Mouse (Mus musculus) forebrain, embryonic 11.5 days (tissue): ENCODE measurements around the gene Mgea5. TPM values are rescaled to one million over a fixed set of nuclear protein-coding genes. Genes with fewer than 3 reads are reported as not detected.

Source experiments
- ATAC-seq: fragments of 200-750 bp; cut with Nextera tagmentation; replicated peaks from 2 replicates; pipeline ENCODE4 v1.8.0; 2017; ENCODE audit warnings: moderate TSS enrichment; ENCODE audit not compliant: low FRiP score
- DNase-seq: peaks from one replicate; pipeline ENCODE4 v3.0.0-alpha.2; 2017; ENCODE audit warnings: low spot score
- H3K27ac ChIP-seq: fragments of 300-500 bp; sonication (generic); 2 replicates; pipeline ENCODE4 v1.5.1; 2014; ENCODE audit warnings: low read depth, low read length
- H3K27me3 ChIP-seq: fragments of 300-500 bp; sonication (generic); 2 replicates; pipeline ENCODE4 v1.6.1; 2014; ENCODE audit warnings: mild to moderate bottlenecking, low read length, mixed read lengths; ENCODE audit not compliant: control insufficient read depth, insufficient read depth
- H3K36me3 ChIP-seq: fragments of 300-500 bp; sonication (generic); 2 replicates; pipeline ENCODE4 v1.6.1; 2014; ENCODE audit warnings: mild to moderate bottlenecking, low read length, moderate library complexity, mixed read lengths; ENCODE audit not compliant: control insufficient read depth, insufficient read depth
- H3K4me1 ChIP-seq: fragments of 300-500 bp; sonication (generic); replicated peaks from 2 replicates; pipeline ENCODE4 v1.6.1; 2014; ENCODE audit warnings: low read length, mixed read lengths; ENCODE audit not compliant: control insufficient read depth, insufficient read depth
- H3K4me2 ChIP-seq: fragments of 300-500 bp; sonication (generic); 2 replicates; pipeline ENCODE4 v1.6.1; 2014; ENCODE audit warnings: low read depth, mild to moderate bottlenecking, low read length, moderate library complexity, mixed read lengths; ENCODE audit not compliant: severe bottlenecking
- H3K4me3 ChIP-seq: fragments of 300-500 bp; sonication (generic); 2 replicates; pipeline ENCODE4 v1.5.1; 2014; ENCODE audit warnings: low read depth, low read length
- H3K9ac ChIP-seq: fragments of 300-500 bp; sonication (generic); 2 replicates; pipeline ENCODE4 v1.6.1; 2014; ENCODE audit warnings: low read length
- H3K9me3 ChIP-seq: fragments of 300-500 bp; sonication (generic); 2 replicates; pipeline ENCODE4 v1.6.1; 2016; ENCODE audit warnings: low read length, mixed read lengths; ENCODE audit not compliant: control insufficient read depth
- WGBS: fragments of 180-500 bp; shearing (Covaris S2); extraction: QIAGEN DNeasy Blood & Tissue Kit; methylation state at CpG from one replicate; pipeline ENCODE4 v1.1.7; 2014; 5-methylcytosine and 5-hydroxymethylcytosine counted together
- polyA plus RNA-seq: library from polyadenylated mRNA; unstranded; fragments of >200 nt; fragmentation: Nextera tagmentation; extraction: Ambion mirVana; gene quantifications from 2 replicates; pipeline ENCODE4 v1.2.1, GENCODE M21; 2014

Mgea5 gene
- polyA plus RNA-seq, 1 experiment from 2014 or later = 88.9 TPM

DNA sequence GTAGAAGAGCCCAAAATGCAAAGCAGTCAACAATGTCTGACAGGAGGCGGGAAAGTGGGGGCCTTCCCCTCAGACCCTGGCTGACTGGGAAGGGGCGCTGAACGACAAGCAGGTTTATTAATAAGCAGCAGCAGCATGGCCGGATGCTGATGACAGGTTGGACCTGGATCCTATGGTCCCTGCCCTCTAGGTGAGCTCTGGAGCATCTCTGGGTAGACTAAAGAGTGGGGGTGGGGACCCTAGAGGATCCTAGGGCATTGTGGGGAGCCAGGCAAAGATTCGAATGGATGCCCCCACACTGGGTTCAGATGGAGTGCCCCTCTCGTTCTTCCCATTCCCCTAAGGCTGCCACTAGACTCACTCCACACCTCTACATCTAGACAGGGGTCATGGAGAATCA is 8.8 kb upstream of the Mgea5 start:
- Histone ChIP-seq H3K4me2 (no peak overlapping the region), H3K36me3 (no peaks in the 10 kb centered on the region), H3K9ac (no peak overlapping the region), H3K4me3 (no peak overlapping the region), H3K27me3 (no peaks in the 10 kb centered on the region), H3K27ac (no peak overlapping the region), H3K9me3 (no peaks in the 10 kb centered on the region), H3K4me1 (0 out of 2 replicates have a peak, but pooled peaks cover 2% of the 10 kb centered on the region)
- ATAC-seq (no peak), DNase-seq (no peak)
- 87% methylated on average over 6 of the region's 6 CpGs for WGBS

DNA sequence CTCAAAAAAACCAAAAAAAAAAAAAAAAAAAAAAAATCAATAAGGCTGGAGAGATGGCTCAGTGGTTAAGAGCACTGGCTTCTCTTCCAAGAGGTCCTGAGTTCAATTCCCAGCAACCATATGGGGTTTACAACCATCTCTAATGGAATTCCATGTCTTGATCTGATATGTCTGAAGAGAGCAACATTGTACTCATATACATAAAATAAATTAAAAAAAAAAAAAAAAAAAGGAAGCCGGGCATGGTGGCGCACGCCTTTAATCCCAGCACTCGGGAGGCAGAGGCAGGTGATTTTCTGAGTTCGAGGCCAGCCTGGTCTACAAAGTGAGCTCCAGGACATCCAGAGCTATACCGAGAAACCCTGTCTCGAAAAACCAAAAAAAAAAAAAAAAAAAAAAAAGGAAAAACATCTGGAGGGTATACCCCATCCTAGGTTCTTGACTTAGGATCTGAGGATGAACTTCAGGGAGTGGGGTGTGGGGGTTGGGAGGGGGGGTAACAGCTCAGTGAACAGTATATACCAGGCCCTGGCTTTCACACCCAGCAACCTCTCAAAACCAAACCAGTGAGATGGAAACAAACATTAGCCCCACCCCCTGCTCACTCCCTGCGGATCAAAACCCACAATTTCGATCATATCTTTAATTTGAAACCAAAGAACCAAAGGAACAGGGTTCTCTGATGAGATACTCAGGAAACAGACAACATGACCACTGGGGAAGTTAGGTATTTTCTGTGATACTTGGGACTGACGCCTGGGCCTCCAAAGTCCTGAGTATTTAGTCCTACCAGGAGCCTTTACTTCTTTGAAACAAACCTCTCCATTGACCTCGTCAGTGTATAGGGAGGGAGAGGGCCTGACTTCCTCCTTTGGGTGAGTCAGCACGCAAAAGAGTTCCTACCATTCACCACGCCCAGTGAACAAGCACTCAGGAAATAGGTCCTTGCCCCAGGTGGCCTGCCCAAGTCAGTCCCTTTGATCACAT is 6.5 kb upstream of the Mgea5 start:
- ATAC-seq (no peak), DNase-seq (no peak)
- Histone ChIP-seq H3K9ac (no peak overlapping the region), H3K36me3 (no peaks in the 10 kb centered on the region), H3K4me3 (no peak overlapping the region), H3K27ac (no peak overlapping the region), H3K27me3 (no peaks in the 10 kb centered on the region), H3K4me2 (no peak overlapping the region), H3K4me1 (no peaks in the 10 kb centered on the region), H3K9me3 (no peaks in the 10 kb centered on the region)
- 82% methylated on average over 13 of the region's 13 CpGs for WGBS

DNA sequence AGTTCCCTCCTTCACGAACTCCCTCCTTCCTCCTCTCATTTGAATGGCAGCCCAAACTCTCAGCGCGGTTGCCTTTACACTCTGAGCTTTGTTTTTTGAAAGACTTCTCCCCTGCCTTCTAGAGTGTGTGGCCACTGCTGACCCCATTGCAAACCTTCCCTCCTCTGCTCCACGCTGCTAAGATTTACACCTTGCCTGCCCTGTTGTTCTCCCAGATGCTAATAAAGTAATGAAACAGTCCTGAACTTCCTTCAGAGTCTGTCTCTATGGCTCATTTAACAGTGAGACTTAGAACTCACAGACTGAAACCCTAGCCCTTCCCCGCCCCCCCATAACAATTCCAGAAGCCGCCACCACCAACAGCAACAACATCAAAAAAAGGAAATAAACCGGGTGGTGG is 5.7 kb upstream of the Mgea5 start:
- H3K4me3 ChIP-seq = no peak overlapping the region
- H3K4me1 ChIP-seq = no peaks in the 10 kb centered on the region
- ATAC-seq (no peak), DNase-seq (no peak)
- no peak overlapping the region for H3K27ac ChIP-seq
- no peak overlapping the region for H3K4me2 ChIP-seq
- H3K9me3 ChIP-seq = no peaks in the 10 kb centered on the region
- WGBS = 82% methylated on average over 7 of the region's 7 CpGs
- H3K36me3 ChIP-seq = no peaks in the 10 kb centered on the region
- H3K9ac ChIP-seq = no peak overlapping the region
- H3K27me3 ChIP-seq = no peaks in the 10 kb centered on the region

DNA sequence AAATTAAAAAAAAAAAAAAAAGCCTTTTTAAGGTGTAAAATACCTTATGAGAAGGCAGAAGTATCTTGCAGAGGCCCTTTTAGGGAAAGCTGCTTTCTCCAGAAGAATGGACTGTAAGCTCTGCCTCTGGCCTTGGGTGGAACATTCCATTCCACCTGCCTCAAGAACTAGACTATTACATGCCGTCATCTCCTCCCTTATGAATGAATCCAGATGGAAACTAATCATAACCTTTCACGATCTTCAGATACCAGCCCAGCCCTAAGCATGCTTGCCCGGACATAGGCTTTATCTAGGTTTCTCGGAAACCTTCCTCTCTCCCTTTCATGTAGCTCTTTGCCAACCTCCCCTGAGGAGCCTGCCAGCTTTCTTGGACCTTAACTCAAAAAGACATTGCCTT is 4.7 kb upstream of the Mgea5 start:
- DNase-seq (no peak), ATAC-seq (no peak)
- Histone ChIP-seq H3K27ac (no peak overlapping the region), H3K9me3 (no peaks in the 10 kb centered on the region), H3K36me3 (no peaks in the 10 kb centered on the region), H3K4me1 (peaks cover 4% of the 10 kb centered on the region; the same call in 1 of the 2 replicates), H3K4me3 (no peak overlapping the region), H3K9ac (no peak overlapping the region), H3K27me3 (no peaks in the 10 kb centered on the region), H3K4me2 (no peak overlapping the region)
- 88% methylated on average over 4 of the region's 4 CpGs for WGBS

DNA sequence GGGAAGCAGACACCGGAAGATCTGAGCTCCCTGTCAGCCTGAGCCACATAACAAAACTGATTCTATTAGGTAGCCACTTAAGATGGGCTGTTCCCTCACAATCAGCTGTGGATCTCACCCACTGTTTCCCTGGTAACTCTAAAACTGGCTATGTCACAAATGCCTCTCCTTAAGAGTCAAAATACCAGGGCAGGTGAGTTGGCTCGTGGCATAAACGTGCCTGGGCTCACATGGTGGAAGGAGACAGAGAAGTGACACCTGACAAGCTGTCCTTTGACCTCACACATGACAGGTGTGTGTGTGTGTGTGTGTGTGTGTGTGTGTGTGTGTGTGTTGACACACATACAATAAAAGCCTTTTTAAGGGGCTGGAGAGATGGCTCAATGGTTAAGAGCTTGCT is 3.8 kb upstream of the Mgea5 start:
- peaks cover 4% of the 10 kb centered on the region; the same call in 1 of the 2 replicates for H3K4me1 ChIP-seq
- no peak overlapping the region for H3K4me3 ChIP-seq
- H3K4me2 ChIP-seq = no peak overlapping the region
- no peak for DNase-seq
- H3K36me3 ChIP-seq = no peaks in the 10 kb centered on the region
- no peak for ATAC-seq
- no peak overlapping the region for H3K9ac ChIP-seq
- no peaks in the 10 kb centered on the region for H3K27me3 ChIP-seq
- H3K9me3 ChIP-seq = no peaks in the 10 kb centered on the region
- WGBS = 68% methylated on average over 3 of the region's 3 CpGs
- no peak overlapping the region for H3K27ac ChIP-seq

DNA sequence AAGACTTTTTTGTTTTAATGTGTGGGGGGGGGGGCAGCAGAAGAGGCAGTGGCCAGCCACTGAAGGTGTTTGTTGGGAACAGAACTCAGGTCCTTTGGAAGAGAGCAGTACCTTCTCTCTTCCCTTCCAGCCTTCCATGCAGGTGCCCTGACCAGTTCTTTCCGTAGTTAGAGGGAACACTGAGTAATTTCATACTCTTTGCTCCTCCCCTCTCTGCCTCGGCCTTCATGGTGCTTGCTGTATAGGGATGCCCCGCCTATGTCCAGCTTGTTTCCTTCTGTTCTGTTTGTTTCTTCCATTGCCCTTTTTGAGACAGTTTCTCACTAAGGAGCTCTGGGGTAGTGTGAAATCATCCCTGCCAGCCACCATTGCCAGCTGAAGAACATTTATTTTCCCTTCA is 1.8 kb upstream of the Mgea5 start:
- 68% methylated on average over 3 of the region's 3 CpGs for WGBS
- ATAC-seq = no peak

DNA sequence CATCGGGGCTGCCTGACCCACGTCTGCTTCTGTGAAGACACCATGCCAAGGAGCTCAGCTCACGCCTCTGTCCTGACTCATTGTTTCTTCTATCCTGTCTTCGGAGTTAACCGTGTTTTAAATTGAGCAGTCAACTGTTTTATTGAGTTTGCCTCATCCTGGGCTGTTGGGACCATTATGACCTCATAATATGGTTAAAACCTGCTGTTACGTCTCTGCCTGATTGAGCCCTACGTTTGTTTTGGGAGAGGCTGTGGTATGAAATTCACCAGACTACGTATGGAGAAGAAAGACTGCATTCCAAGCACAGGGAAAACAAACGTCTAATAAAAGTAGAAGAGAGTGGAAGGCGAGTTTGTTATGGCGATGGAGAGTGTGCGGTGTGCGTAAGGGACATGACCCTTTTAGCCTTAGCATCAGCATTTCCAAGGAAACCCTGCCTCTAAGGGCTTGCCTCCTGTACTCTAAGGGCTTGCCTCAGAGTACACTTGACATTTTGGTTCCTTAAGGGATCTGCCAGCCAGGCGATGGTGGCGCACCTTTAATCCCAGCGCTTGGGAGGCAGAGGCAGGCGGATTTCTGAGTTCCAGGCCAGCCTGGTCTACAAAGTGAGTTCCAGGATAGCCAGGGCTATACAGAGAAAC is 418 bp upstream of the Mgea5 start:
- H3K27me3 ChIP-seq = no peaks in the 10 kb centered on the region
- DNase-seq = no peak
- H3K27ac ChIP-seq = no peak overlapping the region
- 30% methylated on average over 17 of the region's 17 CpGs for WGBS
- no peak for ATAC-seq
- H3K36me3 ChIP-seq = no peaks in the 10 kb centered on the region; the same call in 1 of the 2 replicates
- peak overlapping the region; percentile 61 for H3K4me2 ChIP-seq
- peaks cover 8% of the 10 kb centered on the region; the same call in 1 of the 2 replicates for H3K4me1 ChIP-seq
- H3K4me3 ChIP-seq = peak overlapping the region; percentile 30
- H3K9me3 ChIP-seq = no peaks in the 10 kb centered on the region
- H3K9ac ChIP-seq = peak overlapping the region; percentile 54

More for the DNA sequence above, 1.8 kb upstream of the Mgea5 start:
- Histone ChIP-seq H3K9me3 (no peaks in the 10 kb centered on the region), H3K4me3 (no peak overlapping the region), H3K27me3 (no peaks in the 10 kb centered on the region), H3K4me1 (peaks cover 6% of the 10 kb centered on the region; the same call in 1 of the 2 replicates), H3K27ac (no peak overlapping the region), H3K36me3 (no peaks in the 10 kb centered on the region), H3K9ac (no peak overlapping the region), H3K4me2 (no peak overlapping the region)
- DNase-seq = no peak

DNA sequence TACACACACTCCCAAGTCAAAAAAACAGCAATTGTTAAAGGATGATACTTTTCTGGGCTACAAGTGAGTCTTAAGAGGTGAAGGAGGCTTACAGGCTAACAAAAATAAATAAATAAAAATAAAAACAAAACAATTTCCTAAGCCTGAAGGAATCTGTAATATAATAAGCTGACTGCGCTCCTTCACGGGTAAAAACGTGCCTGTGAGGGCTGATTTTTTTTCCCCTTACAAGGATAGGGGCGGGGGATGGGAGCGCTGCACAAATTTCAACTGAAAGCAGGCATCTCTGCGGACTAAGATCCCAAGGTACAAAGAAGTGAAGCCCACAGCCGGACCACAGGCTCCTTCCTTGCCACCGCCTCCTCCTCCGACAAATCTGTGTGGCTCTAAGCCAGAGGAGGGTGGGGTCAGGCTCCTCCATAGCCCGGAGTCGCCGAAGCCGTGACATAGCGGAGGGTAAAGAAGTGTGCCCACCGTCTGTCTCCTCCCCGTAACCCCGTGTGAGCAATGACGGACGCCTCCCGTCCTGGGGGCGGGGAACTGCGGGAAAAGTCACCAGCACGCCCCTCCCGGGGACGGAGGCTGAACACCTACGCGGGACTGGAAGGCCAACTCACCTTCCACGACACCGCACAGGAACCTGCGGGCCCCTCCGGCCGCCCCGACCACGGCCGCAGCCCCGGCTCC is 1.2 kb downstream of the Mgea5 start:
- Histone ChIP-seq H3K36me3 (no peaks in the 10 kb centered on the region; the same call in 1 of the 2 replicates), H3K27me3 (no peaks in the 10 kb centered on the region), H3K9ac (peak overlapping the region; percentile 90), H3K4me3 (peak overlapping the region; percentile 89), H3K27ac (peak overlapping the region; percentile 97), H3K4me2 (peak overlapping the region; percentile 75), H3K9me3 (no peaks in the 10 kb centered on the region), H3K4me1 (peaks cover 8% of the 10 kb centered on the region; the same call in 1 of the 2 replicates)
- DNase-seq = peak; percentile 85
- WGBS = under 1% methylated on average over 34 of the region's 36 CpGs
- peak; percentile 57; the same call in 1 of the 2 replicates for ATAC-seq
